Mouse (Mus musculus) intestine, postnatal 0 days (tissue): ENCODE measurements around the gene Fam227b. TPM values are rescaled to one million over a fixed set of nuclear protein-coding genes. Genes with fewer than 3 reads are reported as not detected.
A peak's percentile ranks its signal among the peaks of the same experiment; 100 is the strongest.

ENCODE experiments used
- ATAC-seq: fragments of 200-750 bp; cut with Nextera tagmentation; 2 replicates; pipeline ENCODE4 v1.8.0; 2017; ENCODE audit warnings: mild to moderate bottlenecking, moderate TSS enrichment, moderate library complexity
- H3K27ac ChIP-seq: fragments of 300-500 bp; sonication (generic); 2 replicates; pipeline ENCODE4 v1.5.1; 2014; ENCODE audit warnings: mild to moderate bottlenecking, low read depth, low read length, moderate library complexity
- H3K27me3 ChIP-seq: fragments of 300-500 bp; sonication (generic); replicated peaks from 2 replicates; pipeline ENCODE4 v1.6.1; 2014; ENCODE audit warnings: low read length, mixed read lengths; ENCODE audit not compliant: control insufficient read depth, insufficient read depth
- H3K36me3 ChIP-seq: fragments of 300-500 bp; sonication (generic); 2 replicates; pipeline ENCODE4 v1.6.1; 2014; ENCODE audit warnings: mild to moderate bottlenecking, moderate library complexity; ENCODE audit not compliant: control insufficient read depth, insufficient read depth
- H3K4me1 ChIP-seq: fragments of 300-500 bp; sonication (generic); replicated peaks from 2 replicates; pipeline ENCODE4 v1.6.1; 2014; ENCODE audit warnings: antibody characterized with exemption, low read length, mixed read lengths; ENCODE audit not compliant: control insufficient read depth, insufficient read depth
- H3K4me2 ChIP-seq: fragments of 300-500 bp; sonication (generic); replicated peaks from 2 replicates; pipeline ENCODE4 v1.6.1; 2014; ENCODE audit warnings: low read depth, mild to moderate bottlenecking, moderate library complexity
- H3K4me3 ChIP-seq: fragments of 300-500 bp; sonication (generic); 2 replicates; pipeline ENCODE4 v1.5.1; 2014; ENCODE audit warnings: low read depth, low read length
- H3K9ac ChIP-seq: fragments of 300-500 bp; sonication (generic); 2 replicates; pipeline ENCODE4 v1.6.1; 2014; ENCODE audit warnings: mild to moderate bottlenecking, low read depth, low read length
- H3K9me3 ChIP-seq: fragments of 300-500 bp; sonication (generic); 2 replicates; pipeline ENCODE4 v1.6.1; 2016; ENCODE audit warnings: mixed run types; ENCODE audit not compliant: control insufficient read depth
- CTCF ChIP-seq: sonication (generic); IDR thresholded peaks from 2 replicates; pipeline ENCODE4 v1.5.1; 2016; ENCODE audit warnings: low read depth, mild to moderate bottlenecking, control low read depth, antibody characterized with exemption, moderate library complexity
- WGBS: fragments of 180-500 bp; shearing (Covaris S2); extraction: QIAGEN DNeasy Blood & Tissue Kit; methylation state at CpG from one replicate; pipeline ENCODE4 v1.1.7; 2014; 5-methylcytosine and 5-hydroxymethylcytosine counted together
- polyA plus RNA-seq: library from polyadenylated mRNA; unstranded; fragments of >200 nt; fragmentation: Nextera tagmentation; extraction: Ambion mirVana; gene quantifications from 2 replicates; pipeline ENCODE4 v1.2.1, GENCODE M21; 2015

Fam227b gene
- not detected in 2 replicates for polyA plus RNA-seq

GRCm38 (mm10) chr2:126151855-126152571 lies at the start of gene Fam227b, which contains the start of gene Dtwd1:
TSS of gene Fam227b (minus strand) at chr2:126152004.
TSS of gene Dtwd1 (plus strand) at chr2:126152141.
- under 1% methylated on average over 57 of the region's 57 CpGs for WGBS
- H3K27ac ChIP-seq: peak within 1 kb of the TSS; percentile 82

GRCm38 (mm10) chr2:126198971-126199370 lies 47.2 kb upstream of the Fam227b start:
- TF ChIP-seq CTCF: no peak
- 75% methylated on average over 3 of the region's 3 CpGs for WGBS
- Histone ChIP-seq H3K4me1 (no peaks in the 10 kb centered on the region), H3K4me2 (no peak overlapping the region), H3K27me3 (no peaks in the 10 kb centered on the region), H3K9me3 (no peaks in the 10 kb centered on the region), H3K27ac (no peak overlapping the region), H3K4me3 (no peak overlapping the region), H3K36me3 (no peaks in the 10 kb centered on the region), H3K9ac (no peak overlapping the region)
- no peak for ATAC-seq

More at GRCm38 (mm10) chr2:126151855-126152571, at the start of gene Fam227b, which contains the start of gene Dtwd1:
- H3K27me3 ChIP-seq: no peaks in the 10 kb centered on the region
- H3K36me3 ChIP-seq: no peaks in the 10 kb centered on the region
- no peaks in the 10 kb centered on the region for H3K9me3 ChIP-seq
- H3K4me1 ChIP-seq: no peaks in the 10 kb centered on the region
- H3K4me2 ChIP-seq: peak within 1 kb of the TSS; percentile 71
- peak within 1 kb of the TSS; percentile 77 for H3K4me3 ChIP-seq
- H3K9ac ChIP-seq: peak within 1 kb of the TSS; percentile 73
- ATAC-seq: peak; percentile 99
- no peak for TF ChIP-seq CTCF

- no peak overlapping the region for H3K9ac ChIP-seq
- TF ChIP-seq CTCF: no peak
- no peak overlapping the region for H3K4me2 ChIP-seq
- no peaks in the 10 kb centered on the region for H3K4me1 ChIP-seq
- no peak for ATAC-seq
- WGBS: 73% methylated on average over 12 of the region's 12 CpGs
- no peak overlapping the region for H3K4me3 ChIP-seq
- H3K27me3 ChIP-seq: no peaks in the 10 kb centered on the region
- no peaks in the 10 kb centered on the region for H3K36me3 ChIP-seq
- H3K9me3 ChIP-seq: no peaks in the 10 kb centered on the region
- H3K27ac ChIP-seq: no peak overlapping the region
These were observed 44.0 kb upstream of the Fam227b start for GRCm38 (mm10) chr2:126195631-126196356.

- Histone ChIP-seq H3K36me3 (no peaks in the 10 kb centered on the region), H3K27ac (no peak overlapping the region), H3K4me2 (no peak overlapping the region), H3K9ac (no peak overlapping the region), H3K27me3 (no peaks in the 10 kb centered on the region), H3K4me1 (no peaks in the 10 kb centered on the region), H3K9me3 (no peaks in the 10 kb centered on the region), H3K4me3 (no peak overlapping the region)
- no peak for TF ChIP-seq CTCF
- 83% methylated on average over 2 of the region's 2 CpGs for WGBS
- ATAC-seq: no peak
These were observed 40.3 kb upstream of the Fam227b start for GRCm38 (mm10) chr2:126192129-126192528.

- H3K36me3 ChIP-seq: no peaks in the 10 kb centered on the region
- no peak overlapping the region for H3K4me3 ChIP-seq
- no peaks in the 10 kb centered on the region for H3K9me3 ChIP-seq
- whole genome bisulfite sequencing: 70% methylated on average over 4 of the region's 4 CpGs
- ATAC-seq: no peak
- H3K4me2 ChIP-seq: no peak overlapping the region
- TF ChIP-seq CTCF: no peak
- H3K9ac ChIP-seq: no peak overlapping the region
- no peak overlapping the region for H3K27ac ChIP-seq
- no peaks in the 10 kb centered on the region for H3K27me3 ChIP-seq
- no peaks in the 10 kb centered on the region for H3K4me1 ChIP-seq
These were observed 39.5 kb upstream of the Fam227b start for GRCm38 (mm10) chr2:126191306-126191705.

- Histone ChIP-seq H3K9me3 (no peaks in the 10 kb centered on the region), H3K4me2 (no peak overlapping the region), H3K36me3 (no peaks in the 10 kb centered on the region), H3K9ac (no peak overlapping the region), H3K4me3 (no peak overlapping the region), H3K27ac (no peak overlapping the region), H3K27me3 (no peaks in the 10 kb centered on the region), H3K4me1 (no peaks in the 10 kb centered on the region)
- no peak for ATAC-seq
- 88% methylated on average over 1 of the region's 1 CpGs for WGBS
- TF ChIP-seq CTCF: no peak
These were observed 19.6 kb upstream of the Fam227b start for GRCm38 (mm10) chr2:126171427-126171826.
